Mouse (Mus musculus): ENCODE results near the gene Cfap43.

Gene Cfap43

GRCm38 (mm10) chr19:47919126-47919965, at the start of gene Cfap43, which contains the start of gene Itprip:
Cfap43 (minus strand) TSS chr19:47919287.
Itprip (minus strand) TSS chr19:47919299.
- DNase-seq (ENCODE audit: low read depth, low spot score) = peak; percentile 87

GRCm38 (mm10) chr19:47958181-47958580, 39.1 kb upstream of the Cfap43 start:
- no peak for DNase-seq (ENCODE audit: low read depth, low spot score)

- DNase-seq (ENCODE audit: low read depth, low spot score) = no peak
Observed at GRCm38 (mm10) chr19:47953169-47953568, 34.1 kb upstream of the Cfap43 start.

- DNase-seq (ENCODE audit: low read depth, low spot score) = no peak
Observed at GRCm38 (mm10) chr19:47950946-47951345, 31.9 kb upstream of the Cfap43 start.

GRCm38 (mm10) chr19:47946821-47947465, 27.9 kb upstream of the Cfap43 start:
- DNase-seq (ENCODE audit: low read depth, low spot score) = no peak

GRCm38 (mm10) chr19:47939361-47939760, 20.3 kb upstream of the Cfap43 start:
- DNase-seq (ENCODE audit: low read depth, low spot score) = no peak

- DNase-seq (ENCODE audit: low read depth, low spot score) = peak; percentile 86
Observed at GRCm38 (mm10) chr19:47937443-47938406, 18.6 kb upstream of the Cfap43 start, which contains the start of gene Cfap58. Cfap58 (plus strand) TSS chr19:47937675.

- DNase-seq (ENCODE audit: low read depth, low spot score) = no peak
Observed at GRCm38 (mm10) chr19:47936938-47937337, 17.9 kb upstream of the Cfap43 start.

GRCm38 (mm10) chr19:47936490-47936889, 17.4 kb upstream of the Cfap43 start:
- DNase-seq (ENCODE audit: low read depth, low spot score) = no peak

- no peak for DNase-seq (ENCODE audit: low read depth, low spot score)
Observed at GRCm38 (mm10) chr19:47935530-47935929, 16.4 kb upstream of the Cfap43 start.

- DNase-seq (ENCODE audit: low read depth, low spot score) = peak; percentile 61
Observed at GRCm38 (mm10) chr19:47934636-47935238, 15.7 kb upstream of the Cfap43 start.

GRCm38 (mm10) chr19:47934146-47934545, 15.1 kb upstream of the Cfap43 start:
- peak; percentile 49 for DNase-seq (ENCODE audit: low read depth, low spot score)

GRCm38 (mm10) chr19:47931982-47932638, 13.0 kb upstream of the Cfap43 start:
- peak; percentile 57 for DNase-seq (ENCODE audit: low read depth, low spot score)

- DNase-seq (ENCODE audit: low read depth, low spot score) = no peak
Observed at GRCm38 (mm10) chr19:47929043-47929442, 10.0 kb upstream of the Cfap43 start.

GRCm38 (mm10) chr19:47927032-47927431, 7.9 kb upstream of the Cfap43 start:
- DNase-seq (ENCODE audit: low read depth, low spot score) = no peak

- no peak for DNase-seq (ENCODE audit: low read depth, low spot score)
Observed at GRCm38 (mm10) chr19:47925819-47926218, 6.7 kb upstream of the Cfap43 start.

GRCm38 (mm10) chr19:47919966-47920375, 884 bp upstream of the Cfap43 start:
- DNase-seq (ENCODE audit: low read depth, low spot score) = no peak

GRCm38 (mm10) chr19:47918455-47919101, 509 bp downstream of the Cfap43 start:
- DNase-seq (ENCODE audit: low read depth, low spot score) = peak; percentile 31

- no peak for DNase-seq (ENCODE audit: low read depth, low spot score)
Observed at GRCm38 (mm10) chr19:47918016-47918415, 1.1 kb downstream of the Cfap43 start.

GRCm38 (mm10) chr19:47917396-47917795, 1.7 kb downstream of the Cfap43 start:
- no peak for DNase-seq (ENCODE audit: low read depth, low spot score)
